Mouse (Mus musculus): ENCODE data around the gene Mrpl28.
"Not testable (repeated sequence)": the region's sequence is repeated elsewhere in the genome, so short reads cannot be mapped to it uniquely, and the experiment has no call there.

Mrpl28 gene

GRCm38 (mm10) chr17:26175248-26175647, 51.9 kb downstream of the Mrpl28 start:
- not testable (repeated sequence) for DNase-seq (ENCODE audit: low spot score)

Measured in MN1 (cell line).